Mouse (Mus musculus): ENCODE measurements around the gene Card6.

Gene Card6

GRCm38 (mm10) chr15:5107686-5108654, at the start of gene Card6:
Gene Card6, minus strand, starts transcription at chr15:5108539.
- DNase-seq (ENCODE audit: extremely low spot score) = no peak

GRCm38 (mm10) chr15:5157386-5157785, 49.0 kb upstream of the Card6 start:
- DNase-seq (ENCODE audit: extremely low spot score) = no peak

- no peak for DNase-seq (ENCODE audit: extremely low spot score)
Observed at GRCm38 (mm10) chr15:5156355-5156754, 48.0 kb upstream of the Card6 start.

GRCm38 (mm10) chr15:5155093-5155492, 46.8 kb upstream of the Card6 start:
- no peak for DNase-seq (ENCODE audit: extremely low spot score)

GRCm38 (mm10) chr15:5154621-5155020, 46.3 kb upstream of the Card6 start:
- no peak for DNase-seq (ENCODE audit: extremely low spot score)

GRCm38 (mm10) chr15:5152171-5152570, 43.8 kb upstream of the Card6 start:
- no peak for DNase-seq (ENCODE audit: extremely low spot score)

- DNase-seq (ENCODE audit: extremely low spot score) = no peak
Observed at GRCm38 (mm10) chr15:5149187-5149586, 40.8 kb upstream of the Card6 start.

- no peak for DNase-seq (ENCODE audit: extremely low spot score)
Observed at GRCm38 (mm10) chr15:5145196-5145945, 37.0 kb upstream of the Card6 start.

- peak; percentile 86 for DNase-seq (ENCODE audit: extremely low spot score)
Observed at GRCm38 (mm10) chr15:5144021-5144778, 35.9 kb upstream of the Card6 start.

GRCm38 (mm10) chr15:5143361-5144020, 35.2 kb upstream of the Card6 start, which contains the start of gene Prkaa1:
Gene Prkaa1, plus strand, starts transcription at chr15:5143861.
- no peak for DNase-seq (ENCODE audit: extremely low spot score)

GRCm38 (mm10) chr15:5142714-5143113, 34.4 kb upstream of the Card6 start:
- no peak for DNase-seq (ENCODE audit: extremely low spot score)

- no peak for DNase-seq (ENCODE audit: extremely low spot score)
Observed at GRCm38 (mm10) chr15:5142047-5142446, 33.7 kb upstream of the Card6 start.

GRCm38 (mm10) chr15:5140357-5140756, 32.0 kb upstream of the Card6 start:
- DNase-seq (ENCODE audit: extremely low spot score) = no peak

GRCm38 (mm10) chr15:5139863-5140262, 31.5 kb upstream of the Card6 start:
- no peak for DNase-seq (ENCODE audit: extremely low spot score)

- no peak for DNase-seq (ENCODE audit: extremely low spot score)
Observed at GRCm38 (mm10) chr15:5139366-5139765, 31.0 kb upstream of the Card6 start.

GRCm38 (mm10) chr15:5138021-5138856, 29.9 kb upstream of the Card6 start:
- DNase-seq (ENCODE audit: extremely low spot score) = no peak

GRCm38 (mm10) chr15:5134945-5135483, 26.7 kb upstream of the Card6 start:
- DNase-seq (ENCODE audit: extremely low spot score) = no peak

- DNase-seq (ENCODE audit: extremely low spot score) = no peak
Observed at GRCm38 (mm10) chr15:5134179-5134578, 25.8 kb upstream of the Card6 start.

- DNase-seq (ENCODE audit: extremely low spot score) = no peak
Observed at GRCm38 (mm10) chr15:5133301-5133700, 25.0 kb upstream of the Card6 start.
